Mouse (Mus musculus) olfactory bulb, adult 2 months (tissue): Measurements from ENCODE around the gene Rapgef2.

Source experiments
- CTCF ChIP-seq: fragments of 200-500 bp; IDR thresholded peaks from 2 replicates; pipeline ENCODE4 v1.5.1; 2012; ENCODE audit warnings: low read depth, mild to moderate bottlenecking, low read length, moderate library complexity; ENCODE audit not compliant: insufficient read depth
- POLR2A ChIP-seq: fragments of 200-500 bp; IDR thresholded peaks from 2 replicates; pipeline ENCODE4 v1.6.1; 2012; ENCODE audit warnings: mild to moderate bottlenecking, low read depth, low read length, moderate library complexity; ENCODE audit not compliant: insufficient read depth

- TF ChIP-seq CTCF (no peak), POLR2A (no peak)
Measured at GRCm38 (mm10) chr3:79266976-79267375, 19.3 kb downstream of the Rapgef2 start.
